Mouse (Mus musculus) limb, embryonic 14.5 days (tissue): ENCODE data around the gene Tbc1d2. TPM values are rescaled to one million over a fixed set of nuclear protein-coding genes. Genes with fewer than 3 reads are reported as not detected.
"Not testable (repeated sequence)": the region's sequence is repeated elsewhere in the genome, so short reads cannot be mapped to it uniquely, and the experiment has no call there.

ENCODE experiments used
- ATAC-seq: fragments of 200-750 bp; cut with Nextera tagmentation; 2 replicates; pipeline ENCODE4 v1.8.0; 2017; ENCODE audit warnings: low read depth, moderate number of reproducible peaks, moderate TSS enrichment; ENCODE audit not compliant: low FRiP score
- DNase-seq: peaks from one replicate; pipeline ENCODE4 v3.0.0-alpha.2; 2015; ENCODE audit warnings: low spot score
- H3K27ac ChIP-seq: fragments of 300-500 bp; sonication (generic); replicated peaks from 2 replicates; pipeline ENCODE4 v1.5.1; 2014; ENCODE audit warnings: low read depth, mild to moderate bottlenecking, low read length, moderate library complexity, mixed read lengths
- H3K27me3 ChIP-seq: fragments of 300-500 bp; sonication (generic); 2 replicates; pipeline ENCODE4 v1.6.1; 2014; ENCODE audit warnings: low read length, mixed read lengths; ENCODE audit not compliant: control insufficient read depth, insufficient read depth
- H3K36me3 ChIP-seq: fragments of 300-500 bp; sonication (generic); 2 replicates; pipeline ENCODE4 v1.6.1; 2014; ENCODE audit warnings: mild to moderate bottlenecking, low read length, moderate library complexity, mixed read lengths; ENCODE audit not compliant: control insufficient read depth, insufficient read depth
- H3K4me1 ChIP-seq: fragments of 300-500 bp; sonication (generic); 2 replicates; pipeline ENCODE4 v1.6.1; 2014; ENCODE audit warnings: antibody characterized with exemption, low read length, mixed read lengths; ENCODE audit not compliant: control insufficient read depth, insufficient read depth
- H3K4me2 ChIP-seq: fragments of 300-500 bp; sonication (generic); replicated peaks from 2 replicates; pipeline ENCODE4 v1.6.1; 2014; ENCODE audit warnings: low read depth, mild to moderate bottlenecking, low read length, moderate library complexity; ENCODE audit not compliant: severe bottlenecking
- H3K4me3 ChIP-seq: fragments of 300-500 bp; sonication (generic); replicated peaks from 2 replicates; pipeline ENCODE4 v1.5.1; 2014; ENCODE audit warnings: low read length
- H3K9ac ChIP-seq: fragments of 300-500 bp; sonication (generic); 2 replicates; pipeline ENCODE4 v1.6.1; 2014; ENCODE audit warnings: mild to moderate bottlenecking, low read depth, low read length, moderate library complexity; ENCODE audit not compliant: severe bottlenecking
- H3K9me3 ChIP-seq: fragments of 300-500 bp; sonication (generic); 2 replicates; pipeline ENCODE4 v1.6.1; 2016; ENCODE audit warnings: low read length; ENCODE audit not compliant: control insufficient read depth
- POLR2A ChIP-seq: fragments of 200-500 bp; IDR thresholded peaks from 2 replicates; pipeline ENCODE4 v1.8.0; 2012; ENCODE audit warnings: inconsistent platforms, mild to moderate bottlenecking, moderate library complexity, borderline replicate concordance; ENCODE audit not compliant: insufficient read depth, insufficient read length; ENCODE audit errors: extremely low read depth
- WGBS: fragments of 180-500 bp; shearing (Covaris S2); extraction: QIAGEN DNeasy Blood & Tissue Kit; methylation state at CpG from one replicate; pipeline ENCODE4 v1.1.7; 2014; 5-methylcytosine and 5-hydroxymethylcytosine counted together
- polyA plus RNA-seq, 2 experiments: library from polyadenylated mRNA; depleted of rRNA in 1 of 2; stranded (reverse) in 1 of 2; unstranded in 1 of 2; fragments of >200 nt; fragmentation: Nextera tagmentation in 1 of 2; extraction: Ambion mirVana in 1 of 2; gene quantifications; 2 replicates each; pipeline versions ENCODE4 v1.2.1 to v1.2.3; 2012 to 2014

Gene Tbc1d2
- polyA plus RNA-seq, 2 experiments, result 1.5 to 2.1 TPM

DNA sequence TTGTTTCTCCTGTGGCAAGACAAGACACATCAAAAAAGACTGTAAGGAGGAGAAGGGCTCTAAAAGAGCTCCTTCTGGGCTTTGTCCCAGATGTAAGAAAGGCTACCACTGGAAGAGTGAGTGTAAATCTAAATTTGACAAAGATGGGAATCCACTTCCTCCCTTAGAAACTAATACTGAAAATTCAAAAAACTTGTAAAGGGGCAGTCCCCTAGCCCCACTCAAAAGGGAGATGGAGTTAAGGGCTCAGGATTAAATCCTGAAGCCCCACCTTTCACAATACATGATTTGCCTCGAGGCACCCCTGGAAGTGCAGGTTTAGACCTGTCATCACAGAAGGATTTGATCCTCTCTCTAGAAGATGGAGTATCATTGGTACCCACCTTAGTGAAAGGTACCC lies 71.8 kb downstream of the Tbc1d2 start:
- H3K4me1 ChIP-seq, result peaks cover 3% of the 10 kb centered on the region; the same call in 1 of the 2 replicates
- DNase-seq (no peak), ATAC-seq (no peak)
- peaks cover 3% of the 10 kb centered on the region; the same call in 1 of the 2 replicates for H3K9me3 ChIP-seq
- no peaks in the 10 kb centered on the region for H3K27me3 ChIP-seq
- H3K4me2 ChIP-seq, result no peak overlapping the region
- H3K36me3 ChIP-seq, result no peaks in the 10 kb centered on the region
- WGBS, result 73% methylated on average over 1 of the region's 1 CpGs
- H3K9ac ChIP-seq, result no peak overlapping the region
- TF ChIP-seq POLR2A, result no peak
- H3K27ac ChIP-seq, result no peak overlapping the region
- no peak overlapping the region for H3K4me3 ChIP-seq

DNA sequence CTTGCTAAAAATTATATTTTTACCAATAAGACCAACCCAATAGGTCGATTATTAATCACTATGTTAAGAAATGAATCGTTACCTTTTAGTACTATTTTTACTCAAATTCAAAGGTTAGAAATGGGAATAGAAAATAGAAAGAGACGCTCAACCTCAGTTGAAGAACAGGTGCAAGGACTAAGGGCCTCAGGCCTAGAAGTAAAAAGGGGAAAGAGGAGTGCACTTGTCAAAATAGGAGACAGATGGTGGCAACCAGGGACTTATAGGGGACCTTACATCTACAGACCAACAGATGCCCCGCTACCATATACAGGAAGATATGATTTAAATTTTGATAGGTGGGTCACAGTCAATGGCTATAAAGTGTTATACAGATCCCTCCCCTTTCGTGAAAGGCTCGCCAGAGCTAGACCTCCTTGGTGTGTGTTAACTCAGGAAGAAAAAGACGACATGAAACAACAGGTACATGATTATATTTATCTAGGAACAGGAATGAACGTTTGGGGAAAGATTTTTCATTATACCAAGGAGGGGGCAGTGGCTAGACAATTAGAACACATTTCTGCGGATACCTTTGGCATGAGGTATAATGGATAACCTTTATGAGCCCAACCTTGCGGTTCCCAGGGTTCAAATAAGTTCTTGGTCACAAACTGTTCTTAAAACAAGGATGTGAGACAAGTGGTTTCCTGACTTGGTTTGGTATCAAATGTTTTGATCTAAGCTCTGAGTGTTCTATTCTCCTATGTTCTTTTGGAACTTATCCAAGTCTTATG lies 74.3 kb downstream of the Tbc1d2 start:
- H3K27me3 ChIP-seq, H3K4me2 ChIP-seq, H3K4me3 ChIP-seq, H3K27ac ChIP-seq, ATAC-seq, H3K9ac ChIP-seq, H3K36me3 ChIP-seq, H3K9me3 ChIP-seq, DNase-seq, H3K4me1 ChIP-seq: not testable (repeated sequence)
- 90% methylated on average over 6 of the region's 10 CpGs for WGBS

DNA sequence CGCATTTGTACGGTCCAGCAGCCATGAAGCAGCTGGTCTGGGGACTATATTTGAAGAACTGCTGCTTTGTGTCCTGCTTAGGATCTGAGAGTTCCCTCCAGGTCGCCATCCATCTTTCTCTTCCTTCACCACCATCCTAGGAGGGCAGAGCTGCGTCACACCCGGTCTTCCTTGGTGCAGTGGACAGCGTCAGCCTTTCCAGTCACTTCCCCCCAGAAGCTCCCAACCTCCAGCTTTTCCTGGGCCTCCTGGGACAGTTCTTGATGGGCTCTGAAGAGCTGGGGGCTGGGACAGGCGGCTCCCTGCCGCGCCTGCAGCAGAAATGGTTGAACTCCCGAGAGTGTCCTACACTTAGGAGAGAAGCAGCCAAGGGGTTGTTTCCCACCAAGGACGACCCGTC lies 75.2 kb downstream of the Tbc1d2 start:
- Histone ChIP-seq H3K4me2 (no peak overlapping the region), H3K4me3 (no peak overlapping the region), H3K27me3 (no peaks in the 10 kb centered on the region), H3K27ac (no peak overlapping the region), H3K4me1 (peaks cover 3% of the 10 kb centered on the region; the same call in 1 of the 2 replicates), H3K9me3 (no peaks in the 10 kb centered on the region), H3K9ac (no peak overlapping the region), H3K36me3 (no peaks in the 10 kb centered on the region)
- 61% methylated on average over 10 of the region's 12 CpGs for WGBS
- no peak for TF ChIP-seq POLR2A
- ATAC-seq (no peak), DNase-seq (no peak)

- DNase-seq (no peak), ATAC-seq (no peak)
- H3K27me3 ChIP-seq, result no peaks in the 10 kb centered on the region
- 30% methylated on average over 9 of the region's 9 CpGs for WGBS
- no peak for TF ChIP-seq POLR2A
- no peak overlapping the region for H3K27ac ChIP-seq
- no peak overlapping the region for H3K4me2 ChIP-seq
- H3K4me3 ChIP-seq, result no peak overlapping the region
- no peaks in the 10 kb centered on the region for H3K36me3 ChIP-seq
- H3K9me3 ChIP-seq, result no peaks in the 10 kb centered on the region
- peaks cover 3% of the 10 kb centered on the region; the same call in 1 of the 2 replicates for H3K4me1 ChIP-seq
- no peak overlapping the region for H3K9ac ChIP-seq
Observed at GRCm38 (mm10) chr4:46574024-46574753, 75.8 kb downstream of the Tbc1d2 start.

DNA sequence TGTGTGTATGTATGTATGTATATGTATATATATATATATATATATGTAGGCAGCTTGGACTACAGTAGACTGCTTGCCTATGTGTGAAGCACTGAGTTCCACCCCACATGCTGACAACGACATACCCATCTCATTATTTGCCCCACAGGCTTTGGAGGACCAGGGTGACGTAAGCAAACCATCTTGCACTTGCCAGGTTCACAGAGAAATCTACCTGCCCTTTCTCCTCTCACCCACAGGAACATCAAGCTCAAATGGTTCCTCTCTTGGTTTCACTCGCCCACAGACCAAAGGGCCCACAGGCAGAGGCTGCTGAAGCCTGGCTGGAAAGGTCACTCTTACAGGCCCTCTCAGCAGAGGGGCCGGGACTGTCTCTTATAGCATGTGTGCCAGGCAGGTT lies 77.4 kb downstream of the Tbc1d2 start:
- Histone ChIP-seq H3K27ac (no peak overlapping the region), H3K4me3 (no peak overlapping the region), H3K36me3 (no peaks in the 10 kb centered on the region), H3K9me3 (no peaks in the 10 kb centered on the region), H3K27me3 (no peaks in the 10 kb centered on the region), H3K4me1 (peaks cover 3% of the 10 kb centered on the region; the same call in 1 of the 2 replicates), H3K9ac (no peak overlapping the region), H3K4me2 (no peak overlapping the region)
- ATAC-seq, result no peak
- DNase-seq, result no peak
- TF ChIP-seq POLR2A, result no peak
- WGBS, result 82% methylated on average over 4 of the region's 4 CpGs
